ENCODE assay signal across 8 mouse cellular contexts in genomic region chr17:29264760-29265159, GRCm38 (mm10). TPM values are rescaled to one million over a fixed set of nuclear protein-coding genes. Genes with fewer than 3 reads are reported as not detected.
A peak's percentile ranks its signal among the peaks of the same experiment; 100 is the strongest.
DNase-seq lines count a peak whose midpoint lies in the region; ATAC-seq and TF ChIP-seq lines count a peak whose summit lies in the region.

No protein-coding gene starts in this region.

- TF ChIP-seq EP300 in liver, embryonic 14.5 days (IDR thresholded peaks at IDR 0.05; ENCODE audit: low read depth) = no peak

- H3K4me1 ChIP-seq in liver, embryonic 14.5 days (replicated peaks; ENCODE audit: control insufficient read depth in 2 of 2, insufficient read depth in 2 of 2, low read length in 1 of 2) = peaks cover 12 to 34% of the 10 kb centered on the region in 2 experiments; a peak in 3 of 4 replicates

- DNase-seq in CD4-positive, CD25-positive, alpha-beta regulatory T cell, adult 2 months (ENCODE audit: low read depth, low spot score) = peak; percentile 37
- peak; percentile 23 for DNase-seq in thymus, postnatal 0 days (ENCODE audit: low spot score)
- DNase-seq in thymus, postnatal 14 days = no peak
- DNase-seq in liver, embryonic 14.5 days (ENCODE audit: low read depth in 3 of 3, low spot score in 3 of 3) = no peak
- DNase-seq in cerebellum, adult 8-10 months = no peak
- DNase-seq in natural killer cell, adult 2 months (ENCODE audit: low spot score in 2 of 2) = no peak

- no peak for ATAC-seq in CD4-positive, CD25-positive, alpha-beta regulatory T cell, adult 4 months
- no peak for ATAC-seq in liver, embryonic 14.5 days (ENCODE audit: insufficient read depth)
- no peak for ATAC-seq in megakaryocyte progenitor cell, adult 5-6 weeks (replicated peaks; ENCODE audit: poor library complexity)

- WGBS in liver, embryonic 14.5 days (ENCODE audit: insufficient replicate concordance) = 59% methylated on average over 5 of the region's 5 CpGs

- peak overlapping the region; percentile 83 for H3K27ac ChIP-seq in liver, embryonic 14.5 days

- no peak for TF ChIP-seq CTCF in liver, embryonic 14.5 days (IDR thresholded peaks at IDR 0.05; ENCODE audit: low read depth)

- peak overlapping the region; percentile 71 to 91; a peak in 1 of 4 replicates for H3K4me3 ChIP-seq in liver, embryonic 14.5 days (ENCODE audit: insufficient read depth in 1 of 2, low read depth in 2 of 2, low read length in 2 of 2)

- no peaks in the 10 kb centered on the region for H3K27me3 ChIP-seq in liver, embryonic 14.5 days (ENCODE audit: control insufficient read depth, insufficient read depth, low read length)

- no peaks in the 10 kb centered on the region for H3K9me3 ChIP-seq in liver, embryonic 14.5 days (ENCODE audit: control insufficient read depth, low read length)

- H3K9ac ChIP-seq in liver, embryonic 14.5 days (replicated peaks) = peak overlapping the region; percentile 76

- H3K36me3 ChIP-seq in liver, embryonic 14.5 days (replicated peaks; ENCODE audit: control insufficient read depth, insufficient read depth, low read depth) = peaks cover 15% of the 10 kb centered on the region

- peak overlapping the region; percentile 95 for H3K4me2 ChIP-seq in liver, embryonic 14.5 days (ENCODE audit: low read depth)

RNA-seq across cellular contexts. Expression of gene Ppil1, which starts 0.8 kb away (rescaled TPM):
- polyA plus RNA-seq in CD4-positive, CD25-positive, alpha-beta regulatory T cell, adult 4 months (2017; shearing (Covaris generic)) = 100 to 1,000 TPM in 1 of 2 experiments, 10 to 100 TPM in 1; 72.7 to 101 TPM
- 118 and 133 TPM in 2 replicates for polyA plus RNA-seq in thymus, postnatal 0 days (2015; fragmentation: Nextera tagmentation; extraction: Ambion mirVana)
- polyA plus RNA-seq in liver, embryonic 14.5 days (2012; rRNA removed) = 46.2 and 47.9 TPM in 2 replicates
- polyA plus RNA-seq in liver, embryonic 14.5 days (2014; fragmentation: Nextera tagmentation; extraction: Ambion mirVana) = 84.7 and 87.3 TPM in 2 replicates
- total RNA-seq in megakaryocyte progenitor cell, adult 5-6 weeks (2015) = 67.3 and 73.9 TPM in 2 replicates
- total RNA-seq in megakaryocyte progenitor cell, adult 5-6 weeks (2017) = 82.0 and 103 TPM in 2 replicates

RNA-seq across cellular contexts. Expression of gene BC004004, which starts 3.8 kb away (rescaled TPM):
- 100 to 1,000 TPM in 1 of 2 experiments, 10 to 100 TPM in 1; 98.0 to 123 TPM for polyA plus RNA-seq in CD4-positive, CD25-positive, alpha-beta regulatory T cell, adult 4 months (2017; shearing (Covaris generic))
- polyA plus RNA-seq in thymus, postnatal 0 days (2015; fragmentation: Nextera tagmentation; extraction: Ambion mirVana) = 92.2 and 95.2 TPM in 2 replicates
- polyA plus RNA-seq in liver, embryonic 14.5 days (2012; rRNA removed) = 26.1 and 27.4 TPM in 2 replicates
- 57.7 and 58.1 TPM in 2 replicates for polyA plus RNA-seq in liver, embryonic 14.5 days (2014; fragmentation: Nextera tagmentation; extraction: Ambion mirVana)
- total RNA-seq in megakaryocyte progenitor cell, adult 5-6 weeks (2015) = 85.3 and 97.7 TPM in 2 replicates
- 84.9 and 99.2 TPM in 2 replicates for total RNA-seq in megakaryocyte progenitor cell, adult 5-6 weeks (2017)

RNA-seq across cellular contexts. Expression of gene Cpne5, which starts 26.8 kb away (rescaled TPM):
- 1 to 10 TPM; 2.2 to 2.3 TPM for polyA plus RNA-seq in CD4-positive, CD25-positive, alpha-beta regulatory T cell, adult 4 months (2017; shearing (Covaris generic))
- polyA plus RNA-seq in thymus, postnatal 0 days (2015; fragmentation: Nextera tagmentation; extraction: Ambion mirVana) = 2.8 and 3.0 TPM in 2 replicates
- polyA plus RNA-seq in liver, embryonic 14.5 days (2012; rRNA removed) = 0.06 and 0.12 TPM in 2 replicates
- 0.16 and 0.28 TPM in 2 replicates for polyA plus RNA-seq in liver, embryonic 14.5 days (2014; fragmentation: Nextera tagmentation; extraction: Ambion mirVana)
- total RNA-seq in megakaryocyte progenitor cell, adult 5-6 weeks (2015) = 0.64 and 0.90 TPM in 2 replicates
- total RNA-seq in megakaryocyte progenitor cell, adult 5-6 weeks (2017) = 0.96 and 3.5 TPM in 2 replicates

RNA-seq across cellular contexts. Expression of gene Pi16, which starts 52.7 kb away (rescaled TPM):
- polyA plus RNA-seq in CD4-positive, CD25-positive, alpha-beta regulatory T cell, adult 4 months (2017; shearing (Covaris generic)) = under 1 TPM; 0.44 to 0.57 TPM
- polyA plus RNA-seq in thymus, postnatal 0 days (2015; fragmentation: Nextera tagmentation; extraction: Ambion mirVana) = 3.7 and 4.4 TPM in 2 replicates
- 0.90 and 0.97 TPM in 2 replicates for polyA plus RNA-seq in liver, embryonic 14.5 days (2012; rRNA removed)
- 0.39 and 0.52 TPM in 2 replicates for polyA plus RNA-seq in liver, embryonic 14.5 days (2014; fragmentation: Nextera tagmentation; extraction: Ambion mirVana)
- 3.5 and 4.8 TPM in 2 replicates for total RNA-seq in megakaryocyte progenitor cell, adult 5-6 weeks (2015)
- total RNA-seq in megakaryocyte progenitor cell, adult 5-6 weeks (2017) = 5.8 and 8.5 TPM in 2 replicates

Comparison
In these comparisons a context has a peak if more than half of its experiments do, and no peak if none do; other contexts are left out.
1. DNase-seq: peak in CD4-positive, CD25-positive, alpha-beta regulatory T cell, adult 2 months (single experiment) and thymus, postnatal 0 days (single experiment); none in thymus, postnatal 14 days (single experiment), liver, embryonic 14.5 days (0 of 3), cerebellum, adult 8-10 months (single experiment) and natural killer cell, adult 2 months (0 of 2).